Mouse (Mus musculus) MEL (cell line): ENCODE measurements around the gene Ovca2.

Experiments used
- CTCF ChIP-seq, 3 experiments: IDR thresholded peaks in 2 of 3; conservative IDR thresholded peaks in 1 of 3; 2 replicates each; pipeline ENCODE4 v1.5.1; 2011 to 2012; ENCODE audit warnings: low read length in 3 of 3, low read depth in 2 of 3, mild to moderate bottlenecking in 2 of 3, improper control_type of control experiment in 1 of 3, inconsistent platforms in 1 of 3, mixed read lengths in 1 of 3, moderate library complexity in 1 of 3; ENCODE audit not compliant: control insufficient read depth in 1 of 3, insufficient read depth in 1 of 3, poor library complexity in 1 of 3, severe bottlenecking in 1 of 3
- MXI1 ChIP-seq: IDR thresholded peaks from 2 replicates; pipeline ENCODE4 v1.6.1; 2011; ENCODE audit warnings: mild to moderate bottlenecking, low read depth, low read length, improper control_type of control experiment
- TCF12 ChIP-seq: IDR thresholded peaks from 2 replicates; pipeline ENCODE4 v1.6.1; 2014; ENCODE audit warnings: low read depth, mild to moderate bottlenecking, inconsistent platforms, low read length, improper control_type of control experiment, moderate library complexity

- TF ChIP-seq TCF12: no peak
- no peak for TF ChIP-seq MXI1
- TF ChIP-seq CTCF (IDR thresholded peaks at IDR 0.05 in 2 of 3, conservative IDR thresholded peaks at IDR 0.05 in 1 of 3; ENCODE audit: control insufficient read depth in 1 of 3, insufficient read depth in 1 of 3, low read depth in 2 of 3, low read length in 3 of 3, poor library complexity in 1 of 3, severe bottlenecking in 1 of 3): no peak
Measured at GRCm38 (mm10) chr11:75152603-75153557, 25.8 kb downstream of the Ovca2 start.
